Mouse (Mus musculus) spleen, adult 10 weeks (tissue): Measurements from ENCODE around the gene Gm29776. TPM values are rescaled to one million over a fixed set of nuclear protein-coding genes. Genes with fewer than 3 reads are reported as not detected.

Experiments
- polyA plus RNA-seq: library from polyadenylated mRNA; stranded (reverse); fragments of 350-450 nt; fragmentation: Illumina TruSeq; extraction: RNeasy Lipid Tissue Mini Kit (QIAGEN cat#74804); gene quantifications from one replicate; pipeline ENCODE4 v1.2.3, GENCODE M21; 2015; ENCODE audit warnings: low replicate concordance; ENCODE audit not compliant: insufficient read depth

Gm29776 gene
- not detected for polyA plus RNA-seq

DNA sequence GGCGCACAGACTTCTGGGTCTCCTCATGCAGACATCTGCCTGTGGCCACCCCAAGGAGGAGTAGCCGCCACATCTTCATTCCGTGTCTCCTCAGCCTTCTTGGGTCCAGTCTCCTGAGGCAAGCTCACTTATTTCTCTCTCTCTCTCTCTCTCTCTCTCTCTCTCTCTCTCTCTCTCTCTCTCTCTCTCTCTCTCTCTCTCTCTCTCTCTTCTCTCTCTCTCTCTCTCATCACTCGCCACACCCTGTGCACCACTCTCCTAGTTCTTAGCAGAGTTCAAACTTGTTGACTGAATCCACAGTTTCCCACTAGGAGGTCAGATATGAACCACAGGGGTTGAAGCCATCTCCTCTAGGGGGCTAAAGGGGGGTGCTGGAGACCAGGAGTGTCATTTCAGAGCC lies at the start of gene Gm29776:
TSS of gene Gm29776 (minus strand) at position 101 of the 400 bp plus-strand sequence.

DNA sequence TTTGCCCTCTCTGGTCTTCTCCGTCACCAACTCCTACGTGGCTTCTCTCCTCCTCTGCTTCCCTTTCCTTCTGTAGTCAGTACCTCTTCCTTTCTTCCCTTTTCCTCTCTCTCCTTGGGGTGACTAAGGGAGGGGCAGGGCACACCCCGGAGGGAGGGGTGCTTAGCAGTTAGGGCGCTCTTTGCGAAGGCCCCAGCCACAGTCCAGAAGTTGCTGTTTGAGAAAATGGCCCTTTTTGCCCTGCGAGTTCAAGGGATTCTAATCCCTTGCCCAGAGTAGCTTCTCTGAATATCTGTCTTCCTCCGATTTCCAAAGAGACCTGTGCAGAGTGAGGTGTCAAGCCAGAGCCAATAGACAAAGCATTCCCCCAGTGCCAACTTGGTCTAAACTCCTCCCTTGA lies 13.4 kb upstream of the Gm29776 start, which contains the start of gene Cebpe:
TSS of gene Cebpe (minus strand) at position 101 of the 400 bp plus-strand sequence.

DNA sequence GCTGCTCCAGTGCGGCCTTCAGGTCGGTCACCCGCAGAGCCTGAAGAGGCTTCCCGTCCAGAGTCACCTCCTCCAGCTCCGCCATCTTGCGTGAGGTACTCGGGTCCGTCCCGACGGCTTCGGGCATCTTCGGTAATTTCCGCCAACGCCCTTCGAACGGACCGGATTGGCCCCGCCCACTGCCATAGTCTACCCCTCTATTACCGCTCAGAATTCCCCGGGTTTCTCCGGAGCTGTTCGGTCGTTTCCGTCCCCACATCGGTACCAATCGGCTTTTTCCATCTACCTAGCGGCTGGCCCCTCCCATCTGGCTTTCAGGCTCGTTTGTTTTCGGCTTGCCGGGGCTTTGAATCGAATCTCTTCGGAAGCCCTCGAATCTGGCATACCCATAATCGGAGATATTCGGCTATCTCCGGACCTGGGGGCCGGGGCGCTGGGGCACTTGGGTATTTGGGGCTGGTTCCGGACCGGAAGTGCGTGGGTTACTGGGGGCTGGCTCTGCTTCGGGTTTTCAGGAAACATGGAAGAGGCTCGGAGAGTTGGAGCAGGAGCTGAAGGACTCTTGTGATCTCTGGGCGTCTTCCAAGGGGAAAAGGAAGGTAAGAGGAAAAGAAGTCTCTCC lies 12.0 kb downstream of the Gm29776 start, which contains the start of gene Acin1:
TSS of gene Acin1 (minus strand) at position 410 of the 622 bp plus-strand sequence.

DNA sequence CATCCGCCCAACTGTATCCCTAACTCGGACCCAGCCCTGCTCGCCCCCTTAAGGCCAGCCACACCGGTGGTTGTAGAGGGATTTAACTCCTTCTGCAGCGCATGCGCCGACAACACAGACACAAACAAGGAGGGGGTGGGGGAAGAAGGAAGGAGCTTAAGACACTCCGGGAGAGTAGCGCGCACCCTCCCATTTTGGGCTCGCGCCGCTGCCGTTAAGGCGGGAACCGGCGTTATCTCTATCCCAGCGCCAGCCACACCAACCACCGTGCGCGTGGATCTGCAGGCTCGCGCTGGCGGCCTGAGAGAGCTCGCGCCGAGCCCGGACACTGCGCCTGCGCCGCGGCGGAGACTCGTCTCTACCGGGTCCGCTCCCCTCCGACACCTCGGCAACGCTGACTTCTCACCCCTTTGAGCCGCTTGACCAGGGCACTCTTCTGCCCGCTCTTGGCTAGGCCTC lies 12.5 kb downstream of the Gm29776 start, which contains the start of gene 1700123O20Rik:
TSS of gene 1700123O20Rik (plus strand) at position 154 of the 459 bp plus-strand sequence.

Other genes starting within 250 kb of the Gm29776 start
- gene Lrp10, start 234.7 kb downstream of the Gm29776 start, polyA plus RNA-seq = 38.8 TPM
- not detected for gene Rem2, start 222.7 kb downstream of the Gm29776 start, polyA plus RNA-seq
- gene Prmt5, start 181.3 kb downstream of the Gm29776 start, polyA plus RNA-seq = 48.2 TPM
- 11.4 TPM for gene Haus4, start 144.2 kb downstream of the Gm29776 start, polyA plus RNA-seq
- gene Ajuba, start 121.3 kb downstream of the Gm29776 start, polyA plus RNA-seq = 4.2 TPM
- 3.6 TPM for gene 4931414P19Rik, start 92.8 kb downstream of the Gm29776 start, polyA plus RNA-seq
- 39.6 TPM for gene Psmb5, start 80.8 kb downstream of the Gm29776 start, polyA plus RNA-seq
- gene Psmb11, start 77.4 kb downstream of the Gm29776 start, polyA plus RNA-seq = not detected
- not detected for gene Gm17606, start 57.9 kb downstream of the Gm29776 start, polyA plus RNA-seq
- gene Cdh24, start 57.5 kb downstream of the Gm29776 start, polyA plus RNA-seq = 1.2 TPM
- gene 1700123O20Rik, start 12.6 kb downstream of the Gm29776 start, polyA plus RNA-seq = 39.1 TPM
- 429 TPM for gene Acin1, start 11.9 kb downstream of the Gm29776 start, polyA plus RNA-seq
- gene Cebpe, start 13.3 kb upstream of the Gm29776 start, polyA plus RNA-seq = not detected
- 6.3 TPM for gene Slc7a8, start 83.1 kb upstream of the Gm29776 start, polyA plus RNA-seq
- not detected for gene Rnf212b, start 115.3 kb upstream of the Gm29776 start, polyA plus RNA-seq
- 5.4 TPM for gene Homez, start 172.1 kb upstream of the Gm29776 start, polyA plus RNA-seq
- gene Ppp1r3e, start 178.7 kb upstream of the Gm29776 start, polyA plus RNA-seq = 10.9 TPM
- gene Bcl2l2, start 184.5 kb upstream of the Gm29776 start, polyA plus RNA-seq = 16.2 TPM
- gene Gm20521, start 184.6 kb upstream of the Gm29776 start, polyA plus RNA-seq = not detected
- gene Pabpn1, start 193.7 kb upstream of the Gm29776 start, polyA plus RNA-seq = 254 TPM
- 2.9 TPM for gene Slc22a17, start 214.3 kb upstream of the Gm29776 start, polyA plus RNA-seq
- gene Efs, start 227.3 kb upstream of the Gm29776 start, polyA plus RNA-seq = 0.65 TPM
- not detected for gene Il25, start 233.9 kb upstream of the Gm29776 start, polyA plus RNA-seq
- not detected for gene Cmtm5, start 237.4 kb upstream of the Gm29776 start, polyA plus RNA-seq